Mouse (Mus musculus) heart, postnatal 10 days (tissue): Measurements from ENCODE around the gene Slc43a2. TPM values are rescaled to one million over a fixed set of nuclear protein-coding genes. Genes with fewer than 3 reads are reported as not detected.
"Not testable (repeated sequence)": the region's sequence is repeated elsewhere in the genome, so short reads cannot be mapped to it uniquely, and the experiment has no call there.

Source experiments
- DNase-seq, 2 experiments: peaks; one replicate each; pipeline ENCODE4 v3.0.0; 2021
- intact Hi-C: fragments of 180-260 bp; cut with DNase I; formaldehyde crosslinking; loops from one replicate; pipeline ENCODE4 v1.15.1; 2025
- total RNA-seq, 2 experiments: library from RNA; stranded (reverse); gene quantifications; 2 replicates each; pipeline ENCODE4 v1.2.3; 2021

The Slc43a2 gene
- total RNA-seq, 2 experiments from 2014 or later = 14.2 to 17.3 TPM

DNA sequence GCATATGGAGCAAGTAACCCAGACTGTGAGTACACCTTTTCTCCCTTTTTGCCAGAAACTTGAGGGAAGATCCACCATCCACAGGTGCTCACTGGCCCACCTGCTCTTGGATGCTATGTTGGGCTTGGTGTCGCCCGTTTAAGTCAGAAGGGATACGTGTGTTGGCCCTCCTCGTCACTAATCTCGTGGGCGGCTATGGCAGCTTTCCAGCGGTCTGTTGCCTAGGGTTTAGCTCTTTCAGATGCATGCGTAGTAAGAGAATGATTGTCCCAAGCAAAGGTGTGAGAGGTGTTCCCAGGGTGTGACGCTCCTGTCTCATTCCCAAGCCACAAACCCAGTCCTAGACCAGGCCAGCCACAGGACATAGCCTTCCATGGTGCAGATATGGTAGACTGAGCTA, 13.2 kb downstream of the Slc43a2 start:
- no peak for DNase-seq
- intact Hi-C loops = no loop called here

DNA sequence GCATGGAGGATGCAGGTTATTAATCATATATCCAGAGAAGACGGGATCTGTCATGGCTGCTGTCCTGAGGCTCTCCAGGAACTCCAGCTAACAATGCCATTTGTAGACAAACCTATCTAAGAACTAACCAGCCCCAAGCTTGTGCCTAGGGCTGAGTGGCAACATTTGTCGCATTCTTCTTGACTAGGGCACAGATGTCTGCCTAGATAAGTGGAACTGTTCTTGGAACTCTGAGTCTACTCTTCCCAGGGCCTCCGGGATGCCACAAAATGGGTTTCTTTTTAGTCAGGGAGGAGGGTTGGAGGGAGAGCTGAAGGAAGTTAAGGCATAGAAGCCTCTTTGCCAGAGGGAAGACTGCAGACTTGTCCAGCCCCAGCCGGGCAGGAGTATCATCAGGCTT, 14.6 kb downstream of the Slc43a2 start:
- DNase-seq = no peak
- intact Hi-C loops = no loop called here

DNA sequence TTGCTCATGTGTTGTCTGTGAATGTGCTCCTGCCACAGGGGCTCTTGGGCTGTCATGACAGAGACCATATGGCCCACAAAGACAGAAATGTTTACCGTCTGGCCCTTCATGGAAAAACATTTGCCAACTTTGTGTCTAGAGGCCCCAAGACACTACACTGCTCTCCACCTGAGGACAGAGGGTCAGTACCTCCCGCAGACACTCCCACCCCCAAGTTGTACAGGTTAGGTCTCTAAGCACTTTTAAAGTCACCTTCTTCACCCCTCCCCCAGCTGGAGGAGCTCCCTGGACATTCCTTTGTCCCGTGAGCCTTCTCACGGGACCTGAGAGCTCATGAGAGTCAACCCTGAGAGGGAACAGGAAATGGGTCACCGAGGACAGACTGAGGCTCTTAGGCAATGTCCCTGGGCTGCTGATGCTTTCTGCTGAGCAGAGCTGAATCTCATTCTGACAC, 18.2 kb downstream of the Slc43a2 start:
- DNase-seq = no peak
- intact Hi-C loops = no loop called here

DNA sequence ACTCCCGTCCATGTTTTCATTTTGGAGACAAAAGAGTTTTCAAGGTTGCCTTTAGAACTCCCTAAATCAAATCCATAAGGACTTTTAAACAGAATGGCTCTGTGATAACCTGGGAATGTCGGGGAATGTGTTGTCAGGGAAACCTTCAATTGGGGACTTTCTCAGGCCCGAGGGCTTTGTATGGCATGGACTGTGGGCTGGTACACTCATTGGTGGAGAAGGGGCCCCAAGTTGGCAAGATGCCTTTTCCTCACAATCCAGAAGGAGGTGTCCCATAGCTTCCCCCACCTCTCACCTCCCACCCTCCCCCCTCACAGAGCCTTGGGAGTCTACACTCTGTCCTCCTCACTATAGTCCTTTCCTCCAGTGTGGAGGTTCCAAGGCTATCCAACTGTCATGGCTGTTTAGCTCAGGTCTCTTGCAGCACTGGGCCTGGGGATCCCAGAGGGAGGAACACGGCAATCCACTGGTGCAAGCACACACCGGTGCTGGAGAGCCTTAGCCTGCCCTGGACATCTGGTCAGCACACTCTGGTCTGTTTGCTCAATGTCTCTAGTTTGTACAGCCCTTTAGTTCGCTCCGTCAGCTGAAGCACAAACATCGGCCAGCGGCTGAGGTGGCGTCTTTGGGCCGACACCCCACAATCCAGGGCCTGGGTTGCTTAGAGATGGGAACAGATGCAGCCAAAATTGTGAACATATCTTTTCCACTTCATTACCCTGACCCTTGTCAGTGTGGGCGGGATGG, 18.9 kb downstream of the Slc43a2 start:
- no peak for DNase-seq
- intact Hi-C loops = no loop called here

- intact Hi-C loops = no loop called here
Observed at GRCm38 (mm10) chr11:75551321-75551720, 19.8 kb downstream of the Slc43a2 start.

GRCm38 (mm10) chr11:75551961-75552441, 20.5 kb downstream of the Slc43a2 start:
- peak; percentile 75 to 77 for DNase-seq
- intact Hi-C loops = loop anchor here (2.0 kb wide), 1 partner anchor 21 kb away; no protein-coding TSS in a partner anchor

More at GRCm38 (mm10) chr11:75551321-75551720, 19.8 kb downstream of the Slc43a2 start:
- no peak for DNase-seq

DNA sequence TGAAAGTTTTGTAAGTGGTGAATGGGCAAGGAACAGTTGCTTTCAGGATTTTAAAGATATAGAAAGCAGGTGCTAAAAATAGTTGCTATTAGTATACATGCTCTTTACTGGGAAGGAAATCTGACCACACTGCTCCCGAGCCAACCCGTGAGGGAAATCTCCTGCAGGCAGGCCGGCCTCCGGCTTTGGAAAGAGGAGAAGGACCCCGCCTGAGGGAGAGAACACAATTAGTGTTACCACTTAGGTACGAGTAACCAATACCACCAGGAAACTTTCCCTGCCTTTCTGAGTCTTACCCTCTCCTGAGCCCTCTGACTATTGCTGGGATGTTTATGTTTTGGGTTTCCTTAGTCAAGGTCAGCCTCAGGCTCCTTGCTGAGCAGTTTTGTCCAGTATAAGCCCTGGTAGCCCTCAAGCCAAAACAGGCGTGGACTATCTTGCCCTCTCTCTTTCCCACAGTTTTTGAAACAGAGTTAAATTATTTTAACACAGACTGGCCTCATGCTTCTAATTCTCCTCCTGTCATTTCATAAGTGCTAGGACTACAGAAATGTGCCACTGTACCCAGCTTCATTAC, 21.5 kb downstream of the Slc43a2 start:
- no peak for DNase-seq
- intact Hi-C loops = loop anchor here (2.0 kb wide), 1 partner anchor 20 kb away; no protein-coding TSS in a partner anchor

DNA sequence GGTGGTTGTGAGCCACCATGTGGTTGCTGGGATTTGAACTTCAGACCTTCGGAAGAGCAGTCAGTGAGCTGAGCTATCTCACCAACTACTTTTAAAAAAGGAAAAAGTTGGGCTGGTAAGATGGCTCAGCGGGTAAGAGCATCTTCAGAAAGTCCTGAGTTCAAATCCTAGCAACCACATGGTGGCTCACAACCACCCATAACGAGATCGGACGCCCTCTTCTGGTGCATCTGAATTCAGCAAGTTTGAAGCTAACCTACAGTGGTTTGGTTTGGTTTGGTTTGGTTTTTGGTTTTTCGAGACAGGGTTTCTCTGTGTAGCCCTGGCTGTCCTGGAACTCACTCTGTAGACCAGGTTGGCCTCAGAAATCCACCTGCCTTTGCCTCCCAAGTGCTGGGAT, 24.5 kb downstream of the Slc43a2 start:
- intact Hi-C loops, DNase-seq: not testable (repeated sequence)

DNA sequence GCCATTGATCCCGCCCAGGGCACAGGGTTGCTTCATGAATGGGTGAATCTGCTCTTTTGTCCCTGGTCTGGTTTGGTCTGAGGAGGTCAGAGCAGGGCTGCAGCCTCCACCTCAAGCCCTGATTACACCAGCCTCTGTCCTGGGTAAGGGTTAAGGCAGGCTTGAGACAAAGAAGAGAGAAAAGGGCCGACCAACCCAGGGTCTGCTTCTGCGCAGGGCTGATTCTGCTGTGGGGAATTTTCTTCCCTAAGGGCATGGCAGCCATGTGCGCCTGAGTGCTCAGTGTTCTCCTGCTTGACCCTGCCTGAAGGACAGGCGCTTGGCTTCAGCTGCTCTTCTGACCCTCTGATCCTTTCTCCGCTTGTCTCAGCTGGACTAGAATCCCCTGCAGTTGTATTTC, 25.6 kb downstream of the Slc43a2 start:
- DNase-seq = no peak
- intact Hi-C loops = no loop called here

DNA sequence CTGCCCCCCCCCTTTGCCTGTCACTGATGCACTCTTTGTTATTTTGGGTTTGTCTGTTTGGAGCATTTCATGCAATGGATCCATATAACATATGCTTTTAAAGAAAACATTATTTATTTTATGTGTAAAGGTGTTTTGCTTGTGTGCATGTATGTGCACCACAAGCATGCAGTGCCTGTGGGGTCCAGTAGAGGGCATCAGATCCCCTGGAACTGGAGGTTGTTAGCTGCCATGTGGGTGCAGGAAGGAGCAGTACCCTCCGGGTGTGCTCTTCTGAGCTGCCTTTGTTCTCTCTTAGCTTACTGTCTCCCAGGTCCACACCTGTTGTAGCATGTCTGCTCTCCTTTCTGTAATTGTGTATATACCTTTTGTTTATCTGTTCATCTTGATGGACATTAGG, 26.6 kb downstream of the Slc43a2 start:
- intact Hi-C loops = no loop called here
- DNase-seq = no peak

GRCm38 (mm10) chr11:75559870-75560504, 28.5 kb downstream of the Slc43a2 start:
- intact Hi-C loops = no loop called here
- no peak for DNase-seq

DNA sequence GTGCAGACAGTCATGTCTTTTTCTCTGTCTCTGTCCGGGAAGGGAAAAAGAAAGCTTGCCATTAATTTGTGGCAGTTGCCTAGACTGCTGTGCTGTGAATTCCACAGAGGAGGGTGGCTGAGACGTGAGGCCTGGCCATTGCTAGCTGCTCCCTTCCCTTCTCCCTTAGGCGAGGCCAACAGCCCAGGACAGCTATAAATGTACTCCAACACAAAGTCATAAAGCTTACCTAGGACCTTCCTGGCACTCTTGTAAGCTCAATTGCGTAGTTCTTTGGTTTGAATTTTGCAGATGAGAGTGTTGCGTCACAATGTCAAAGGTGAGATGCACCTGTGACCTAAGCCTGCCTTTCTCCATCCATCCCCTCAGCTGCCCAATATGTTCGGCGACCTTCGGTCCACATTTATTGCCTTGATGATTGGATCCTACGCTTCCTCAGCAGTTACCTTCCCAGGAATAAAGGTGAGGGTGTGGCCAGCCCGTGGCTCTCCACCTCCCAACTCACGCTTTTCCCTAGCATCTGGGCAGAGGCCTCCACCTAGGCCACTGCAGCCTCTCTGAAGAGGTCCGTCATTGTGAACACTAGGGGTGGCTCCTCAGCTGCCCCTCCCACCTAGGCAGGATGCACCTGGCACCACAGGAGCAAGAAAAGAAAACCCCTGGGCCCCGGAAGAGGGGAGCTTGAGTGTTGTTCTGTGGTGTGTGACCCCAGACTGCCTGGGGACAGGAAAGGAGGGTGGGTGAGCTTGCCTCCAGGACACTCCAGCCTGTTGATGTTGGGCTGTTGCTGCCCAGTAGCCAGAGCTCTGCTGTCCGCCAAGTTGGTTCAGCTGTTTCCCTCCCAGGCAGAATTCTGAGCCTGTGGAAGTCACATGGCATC, 29.3 kb downstream of the Slc43a2 start:
- intact Hi-C loops = no loop called here
- DNase-seq = no peak

DNA sequence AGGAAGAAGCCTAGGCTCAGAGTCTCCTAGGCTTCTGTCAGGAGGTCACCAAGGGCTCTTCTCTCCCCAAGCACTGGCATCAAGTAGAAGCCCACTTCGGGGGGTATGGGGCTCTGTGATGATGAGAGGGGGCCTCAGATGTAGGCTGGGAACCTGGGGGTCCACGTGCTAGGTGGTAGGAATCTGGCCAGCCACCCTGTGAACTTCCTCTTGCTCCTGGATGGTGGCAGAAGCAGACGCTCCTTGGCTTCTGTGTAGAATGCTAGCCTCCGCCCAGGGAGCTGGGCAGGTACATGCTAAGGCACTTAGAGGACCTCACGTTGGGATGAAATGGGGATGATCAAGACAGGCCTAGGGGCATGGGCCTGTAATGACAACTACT, 29.9 kb downstream of the Slc43a2 start:
- intact Hi-C loops = no loop called here
- DNase-seq = no peak

GRCm38 (mm10) chr11:75562840-75563239, 31.3 kb downstream of the Slc43a2 start:
- intact Hi-C loops = no loop called here
- no peak for DNase-seq

DNA sequence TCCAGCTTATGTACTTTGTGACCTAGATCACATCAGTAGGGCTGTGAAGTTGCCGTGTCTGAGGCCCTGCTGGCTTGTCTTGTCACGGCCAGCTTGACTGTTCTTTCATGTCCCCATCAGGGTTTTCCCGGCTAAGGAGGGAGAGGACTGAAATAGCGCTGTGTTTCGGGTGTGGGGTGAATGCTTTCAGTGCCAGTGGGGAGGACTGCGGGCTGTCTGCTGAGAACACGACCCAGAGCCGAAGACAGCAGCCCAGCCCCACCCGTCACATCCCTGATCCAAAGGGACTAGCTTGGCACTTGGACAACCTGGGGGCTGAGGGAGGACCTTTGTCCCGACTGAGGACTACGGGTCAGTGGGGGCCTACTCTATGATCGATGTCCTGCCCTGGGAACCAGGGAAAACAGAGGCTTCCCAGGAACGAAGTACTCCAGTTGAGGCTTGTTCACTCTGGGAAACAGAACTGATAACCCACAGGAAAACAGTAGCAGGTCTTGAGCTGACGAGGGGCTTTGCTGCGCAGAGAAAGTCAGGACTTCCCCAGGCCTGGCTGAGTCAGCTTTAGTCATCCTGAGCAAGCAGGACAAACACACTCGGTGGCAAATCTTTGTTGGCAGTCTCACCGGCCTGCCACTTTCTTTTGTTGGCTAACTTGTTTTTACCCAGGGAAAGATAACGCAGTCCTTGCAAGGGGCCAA, 32.5 kb downstream of the Slc43a2 start:
- intact Hi-C loops = no loop called here
- DNase-seq = peak; percentile 62

DNA sequence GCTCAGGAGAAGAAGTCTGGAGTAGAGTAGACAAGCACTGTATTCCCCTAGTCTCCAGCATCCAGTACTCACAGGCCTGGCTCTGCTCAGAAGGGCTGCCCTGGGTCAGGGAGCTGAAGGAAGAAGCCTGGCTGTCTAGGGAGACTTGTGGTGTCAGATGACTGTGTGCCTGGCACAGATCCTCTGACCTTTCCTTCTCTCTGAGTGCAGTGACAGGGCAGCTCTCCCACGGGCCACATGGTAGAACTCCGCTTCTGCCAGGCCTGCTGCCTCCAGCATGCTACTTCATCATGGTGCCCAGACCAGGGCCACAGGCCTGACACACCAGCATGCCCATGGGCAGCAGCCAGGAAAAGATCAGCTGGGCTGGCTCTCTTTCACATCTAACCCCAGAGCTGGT, 34.4 kb downstream of the Slc43a2 start:
- intact Hi-C loops = no loop called here
- DNase-seq = peak; percentile 75 to 85

- intact Hi-C loops = no loop called here
Observed at GRCm38 (mm10) chr11:75566276-75567196, 35.0 kb downstream of the Slc43a2 start.

GRCm38 (mm10) chr11:75567346-75568114, 36.0 kb downstream of the Slc43a2 start:
- no peak for DNase-seq
- intact Hi-C loops = no loop called here

More at GRCm38 (mm10) chr11:75566276-75567196, 35.0 kb downstream of the Slc43a2 start:
- peak; percentile 57 to 64 for DNase-seq
